Mouse (Mus musculus) erythroblast, adult 5-6 weeks (primary cell): ENCODE data around the gene Asb5. TPM values are rescaled to one million over a fixed set of nuclear protein-coding genes. Genes with fewer than 3 reads are reported as not detected.
"Not testable (repeated sequence)": the region's sequence is repeated elsewhere in the genome, so short reads cannot be mapped to it uniquely, and the experiment has no call there.

Experiments
- ATAC-seq: replicated peaks from 2 replicates; pipeline ENCODE4 v1.8.0; 2016; ENCODE audit warnings: moderate number of reproducible peaks, mild to moderate bottlenecking, moderate TSS enrichment, inconsistent platforms; ENCODE audit not compliant: poor library complexity, low FRiP score, severe bottlenecking
- total RNA-seq, 2 experiments: library from RNA; stranded (forward) in 1 of 2; stranded (reverse) in 1 of 2; fragments of 150-400 nt in 1 of 2; fragments of 200-764, 138-1000 nt in 1 of 2; gene quantifications; 2 replicates each; pipeline versions ENCODE4 v1.2.3 to v1.2.4; 2015 to 2017; ENCODE audit warnings: low replicate concordance in 2 of 2

Asb5 gene
- not detected in 2 replicates for total RNA-seq (2015; ENCODE audit: low replicate concordance)
- total RNA-seq (2017; ENCODE audit: low replicate concordance), result not detected in 2 replicates

DNA sequence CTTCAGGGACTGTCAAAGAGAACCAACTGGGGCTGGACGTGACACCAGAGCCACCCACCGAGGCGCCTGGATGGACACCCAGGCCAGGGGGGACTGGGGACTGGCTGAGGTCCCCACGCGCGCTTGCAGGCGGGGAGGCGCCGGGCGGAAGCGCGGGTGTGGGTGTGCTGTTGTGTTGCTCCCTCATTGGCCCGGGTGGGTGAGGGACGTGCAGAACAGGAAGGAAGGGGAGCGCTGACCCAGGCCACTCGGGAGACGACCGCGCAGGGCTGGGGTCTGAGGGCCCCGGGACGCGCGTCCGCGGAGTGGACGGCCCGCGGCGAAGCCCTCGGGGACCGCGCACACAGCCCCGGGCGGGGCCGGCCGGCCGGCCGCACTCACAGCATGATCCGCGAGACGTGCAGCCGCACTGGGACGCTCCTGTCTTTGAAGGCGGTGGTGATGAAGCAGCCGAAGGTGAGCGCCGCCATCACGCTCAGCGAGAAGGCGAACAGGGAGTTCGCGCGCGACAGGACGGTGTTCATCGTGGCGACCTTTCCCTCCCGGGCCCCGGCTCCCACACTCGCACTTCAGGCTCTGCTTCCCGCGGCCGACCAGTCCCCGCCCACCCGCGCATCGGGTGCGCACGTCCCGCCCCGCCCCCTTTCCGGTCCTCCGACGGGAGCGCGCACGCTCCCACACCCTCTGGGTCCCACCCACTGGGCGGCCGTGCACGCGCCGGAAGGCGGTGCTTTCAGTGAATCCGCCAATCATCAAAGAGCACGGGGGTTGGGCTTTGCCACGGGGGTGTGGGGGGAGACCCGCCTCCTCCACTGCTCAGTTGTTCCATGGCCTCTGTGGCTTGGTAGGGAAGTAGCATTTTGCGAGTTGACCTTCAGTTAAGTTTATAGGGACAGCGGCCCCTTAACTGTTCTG lies at the start of gene Asb5, which contains the start of gene Spcs3:
TSS of gene Asb5 (plus strand) at position 199 of the 915 bp plus-strand sequence.
TSS of gene Spcs3 (minus strand) at position 617 of the 915 bp plus-strand sequence.
- peak; percentile 96 for ATAC-seq

DNA sequence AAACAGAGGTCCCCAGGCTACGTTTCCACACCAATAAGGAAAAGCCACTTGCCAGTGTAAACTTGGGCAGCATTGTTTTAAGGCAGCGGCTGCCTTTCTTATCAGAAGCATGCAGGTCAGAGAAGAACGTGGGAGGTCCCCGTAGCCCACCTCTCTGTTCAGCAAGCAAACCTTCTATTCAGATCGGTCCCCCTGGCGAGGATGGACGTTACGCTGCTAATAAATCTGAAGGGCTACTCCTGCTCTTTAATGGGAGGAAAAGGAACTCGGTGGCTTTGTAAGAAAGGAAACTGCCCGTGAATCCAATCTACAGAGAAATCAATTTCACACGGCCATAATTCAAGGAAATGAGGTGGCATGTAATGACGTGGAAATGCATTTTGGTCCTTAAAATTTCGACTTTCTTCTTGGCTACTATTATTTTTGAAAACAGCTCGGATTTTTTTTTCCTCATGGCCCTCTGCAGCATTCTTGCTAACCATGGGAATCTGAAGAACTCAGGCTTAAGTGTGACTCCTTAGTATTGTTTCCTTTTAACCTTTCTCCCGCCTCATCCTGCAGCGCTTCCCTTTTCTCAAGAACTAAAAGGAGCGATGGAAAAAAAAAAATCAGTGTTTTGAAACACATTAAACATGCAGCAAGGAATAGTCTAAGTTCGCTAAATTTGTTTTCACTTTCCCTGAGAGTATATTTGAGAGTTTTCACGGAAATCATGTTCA lies 42.7 kb upstream of the Asb5 start:
- ATAC-seq, result no peak

DNA sequence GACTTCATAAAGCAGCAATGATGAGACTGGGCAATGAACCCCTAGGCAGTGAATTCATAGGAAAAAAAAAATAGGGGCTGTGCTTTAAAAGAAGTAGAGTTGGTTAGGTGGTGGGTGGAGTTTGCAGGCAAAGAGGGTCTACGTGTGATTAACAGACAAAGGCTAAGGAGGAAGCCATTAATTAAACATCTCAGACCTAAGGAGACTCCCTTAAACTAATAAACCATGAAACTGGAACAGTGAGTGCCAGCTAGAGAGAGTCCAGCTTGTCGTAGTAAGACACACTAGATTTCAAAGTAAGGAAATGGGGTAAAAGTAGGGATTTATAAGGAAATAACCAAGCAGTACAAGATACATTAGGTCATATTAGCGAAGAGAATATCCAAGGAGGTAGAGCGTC lies 40.9 kb upstream of the Asb5 start:
- ATAC-seq, result no peak

DNA sequence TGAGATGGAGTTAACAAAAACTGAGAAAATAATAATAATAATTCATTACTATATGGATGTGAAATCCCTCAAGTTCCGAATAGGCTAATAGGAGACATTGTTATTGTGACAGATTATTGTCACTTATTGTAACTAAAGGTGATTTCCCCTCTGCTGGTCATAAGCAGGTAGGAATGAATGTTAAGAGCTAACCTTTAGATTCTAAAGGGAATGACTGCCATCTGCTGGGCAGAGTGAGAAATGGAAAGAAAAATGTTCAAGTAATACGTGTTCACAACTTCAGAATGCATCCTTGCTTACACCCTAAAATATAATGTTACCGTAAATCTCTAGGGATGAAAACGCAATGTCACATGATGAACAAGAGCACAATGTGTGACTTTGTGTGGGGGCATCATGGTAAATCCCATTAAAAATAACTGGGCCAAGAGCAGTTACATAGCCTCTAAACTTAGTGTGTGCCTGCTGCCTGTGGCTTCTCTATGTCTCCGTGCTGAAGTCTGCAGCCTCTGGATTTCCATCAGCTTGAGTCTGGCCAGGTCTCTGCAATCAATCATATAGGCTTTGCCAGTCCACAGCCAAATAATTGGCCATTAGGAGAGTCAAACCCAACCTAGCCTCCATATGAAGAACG lies 38.2 kb upstream of the Asb5 start:
- ATAC-seq, result no peak

DNA sequence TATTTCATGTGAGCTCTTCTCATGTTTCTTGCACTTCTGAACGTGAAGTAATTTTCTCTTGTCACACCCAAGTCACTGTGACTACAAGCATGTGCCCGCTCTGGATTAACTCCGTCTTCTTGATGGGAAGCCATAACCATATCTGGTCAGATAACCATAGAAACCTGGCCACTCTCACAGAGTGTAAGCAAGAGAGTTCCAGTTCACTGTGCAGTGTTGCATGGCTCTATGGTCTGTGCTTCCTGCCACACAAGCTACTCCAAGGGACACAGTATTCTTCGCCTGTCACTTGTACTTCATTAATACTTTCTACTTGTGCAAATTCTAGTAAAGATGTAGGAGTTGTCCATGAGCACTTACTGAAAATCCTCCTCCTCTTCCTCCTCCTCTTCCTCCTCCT lies 37.4 kb upstream of the Asb5 start:
- no peak for ATAC-seq

DNA sequence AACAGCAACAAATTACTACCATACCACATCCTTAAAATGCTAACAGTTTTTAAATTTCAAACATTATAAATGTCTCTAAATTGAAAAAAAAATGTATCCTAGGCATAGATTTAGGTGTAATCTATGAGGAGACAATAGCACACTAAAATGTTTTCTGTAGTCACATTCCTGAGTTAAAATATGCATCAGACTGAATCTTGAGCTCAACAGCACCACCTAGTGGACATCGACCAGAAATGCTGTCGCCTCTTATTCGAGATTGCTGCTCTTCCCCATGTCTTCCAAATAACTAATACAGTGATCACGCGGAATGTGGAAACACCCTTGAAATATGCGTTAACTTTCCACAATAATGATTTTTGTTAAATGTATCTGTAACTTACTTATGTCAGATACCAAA lies 36.3 kb upstream of the Asb5 start:
- ATAC-seq, result peak; percentile 75

DNA sequence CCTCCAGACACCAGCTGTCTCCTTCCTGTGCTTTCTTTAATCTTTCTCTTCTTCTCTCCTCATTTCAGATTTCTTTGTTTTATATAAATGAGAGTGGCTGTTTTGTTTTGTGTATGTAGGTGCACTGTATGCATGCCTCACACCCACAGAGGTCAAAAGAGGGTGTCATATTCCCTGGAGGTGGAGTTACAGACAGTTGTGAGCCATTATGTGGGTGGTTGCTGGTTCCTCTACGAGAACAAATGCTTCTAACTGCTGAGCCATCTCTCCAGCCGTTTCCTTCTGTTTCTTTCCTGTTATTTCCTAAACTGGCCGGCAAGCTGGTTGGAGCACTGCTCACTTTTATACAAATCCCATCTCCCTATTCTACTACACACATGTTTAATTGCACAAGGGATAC lies 35.5 kb upstream of the Asb5 start:
- no peak for ATAC-seq

DNA sequence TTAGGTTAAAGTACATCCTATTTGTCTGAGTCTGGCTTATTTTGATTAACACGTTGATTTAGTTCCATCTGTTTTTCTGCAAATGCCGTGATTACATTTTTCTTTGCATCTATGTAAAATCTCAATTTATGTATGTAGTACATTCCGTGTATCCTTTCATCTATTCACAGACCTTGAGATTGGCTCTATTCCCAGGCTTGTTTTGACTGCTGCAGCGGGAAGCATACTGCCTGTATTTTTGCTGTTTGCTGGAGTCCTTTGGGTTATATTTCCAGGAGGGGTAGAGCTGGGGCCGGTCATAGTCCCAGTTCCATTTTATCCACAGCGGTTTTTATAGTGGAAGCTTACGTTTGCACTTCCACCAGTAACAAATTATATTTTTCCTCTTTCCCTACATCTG lies 26.3 kb upstream of the Asb5 start:
- ATAC-seq, result no peak

DNA sequence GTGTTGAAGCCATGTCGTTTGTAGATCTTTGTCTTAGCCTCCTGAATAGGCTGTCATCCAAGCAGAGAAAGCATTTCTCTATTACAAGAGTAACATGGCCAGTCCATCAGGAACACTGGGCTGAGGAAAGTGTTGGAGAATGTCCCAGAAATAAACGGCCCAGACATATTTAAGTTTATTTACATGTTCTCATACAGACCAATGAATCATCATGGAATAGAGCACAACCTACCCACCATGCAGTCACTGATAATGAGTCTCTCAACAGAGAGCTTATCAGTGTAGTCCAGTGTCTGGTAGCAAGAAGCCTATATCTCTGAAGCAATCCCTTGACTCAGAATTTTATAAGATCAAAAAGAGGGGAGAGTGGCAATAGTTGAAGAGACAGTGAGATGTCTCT lies 24.3 kb upstream of the Asb5 start:
- no peak for ATAC-seq

DNA sequence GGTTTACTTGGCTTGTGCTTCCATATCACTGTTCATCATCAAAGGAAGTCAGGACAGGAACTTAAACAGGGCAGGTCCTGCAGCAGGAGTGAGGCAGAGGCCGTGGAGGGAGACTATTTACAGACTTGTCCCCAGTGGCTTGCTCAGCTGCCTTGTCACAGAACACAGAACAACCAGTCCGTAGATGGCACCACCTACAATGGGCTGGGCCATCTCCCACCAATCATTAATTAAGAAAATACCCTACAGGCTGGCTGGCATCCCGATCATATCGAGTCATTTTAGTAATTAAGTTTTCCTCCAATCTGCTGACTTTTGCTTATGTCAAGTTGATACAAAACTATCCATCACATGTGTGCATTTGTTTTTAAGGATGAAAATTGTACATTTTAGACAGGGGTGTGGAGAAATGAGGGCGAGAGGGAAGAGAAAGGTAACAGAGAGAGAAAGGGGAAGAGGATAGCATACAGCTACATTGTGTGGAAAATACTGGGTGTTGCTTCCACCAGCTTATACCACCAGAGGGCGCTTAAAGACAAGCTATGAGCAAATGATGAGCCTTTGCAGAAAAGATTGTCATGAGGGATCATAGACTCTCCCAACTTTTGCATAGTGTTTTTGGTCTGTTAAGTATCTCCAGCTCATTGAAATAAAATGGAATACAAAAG lies 21.8 kb upstream of the Asb5 start:
- ATAC-seq, result peak; percentile 83

DNA sequence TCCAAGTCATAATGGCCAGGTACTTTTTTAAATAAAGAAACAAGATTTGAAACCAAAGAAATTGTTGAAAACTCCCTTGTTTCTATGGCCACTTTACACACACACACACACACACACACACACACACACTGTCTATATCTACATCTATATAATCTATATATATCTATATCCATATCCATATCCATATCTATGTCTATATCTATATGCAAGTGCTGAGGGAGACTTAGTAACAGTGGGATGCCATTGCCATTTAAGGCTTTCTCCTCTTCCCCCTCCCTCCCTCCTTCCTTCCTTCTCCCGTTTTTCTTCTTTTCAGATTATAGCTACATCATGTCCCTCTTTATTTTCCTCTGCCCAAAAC lies 21.3 kb upstream of the Asb5 start:
- ATAC-seq, result no peak

DNA sequence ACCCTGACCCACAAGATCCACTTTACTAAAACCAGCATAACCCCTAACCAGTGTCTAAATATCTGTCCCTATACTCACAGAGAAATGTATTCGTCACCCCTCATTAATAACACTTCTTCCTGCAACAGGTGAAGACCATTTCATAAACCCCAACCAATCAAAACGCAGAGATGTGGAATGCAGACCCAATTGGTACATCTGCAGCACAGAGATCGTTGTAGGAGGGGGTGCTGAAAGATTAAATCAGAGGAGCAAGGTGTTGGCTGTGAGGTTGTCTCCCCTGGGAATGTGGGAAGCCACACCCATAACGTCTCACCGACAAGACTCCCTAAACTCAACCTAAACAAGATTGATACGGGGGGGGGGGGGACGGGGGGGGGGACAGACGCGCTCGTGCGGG lies 20.6 kb upstream of the Asb5 start:
- ATAC-seq, result no peak

DNA sequence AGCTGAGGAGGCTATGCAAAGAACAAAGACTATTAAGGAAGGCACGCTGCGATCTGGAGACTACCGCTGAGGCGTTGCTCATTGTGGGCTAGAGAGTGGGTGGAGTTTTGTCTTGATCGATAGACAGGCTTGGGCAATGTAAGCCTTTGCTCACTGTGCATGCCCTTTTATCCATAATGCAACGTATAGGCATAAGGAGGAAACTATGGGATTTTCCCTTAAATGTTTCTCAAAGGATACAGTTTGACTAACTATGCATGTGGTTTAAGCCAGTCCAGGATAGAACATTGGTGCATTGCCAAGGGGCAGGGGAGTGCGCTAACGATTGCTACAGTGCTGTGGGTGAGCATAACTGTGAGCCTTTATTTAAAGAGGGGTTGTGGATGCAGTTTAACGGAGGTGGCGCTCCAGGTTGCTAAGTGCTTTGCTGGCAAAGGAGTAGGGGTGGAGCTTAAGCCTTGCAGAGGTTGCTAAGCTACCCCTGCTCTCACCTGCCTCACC lies 20.1 kb upstream of the Asb5 start:
- peak; percentile 63 for ATAC-seq

DNA sequence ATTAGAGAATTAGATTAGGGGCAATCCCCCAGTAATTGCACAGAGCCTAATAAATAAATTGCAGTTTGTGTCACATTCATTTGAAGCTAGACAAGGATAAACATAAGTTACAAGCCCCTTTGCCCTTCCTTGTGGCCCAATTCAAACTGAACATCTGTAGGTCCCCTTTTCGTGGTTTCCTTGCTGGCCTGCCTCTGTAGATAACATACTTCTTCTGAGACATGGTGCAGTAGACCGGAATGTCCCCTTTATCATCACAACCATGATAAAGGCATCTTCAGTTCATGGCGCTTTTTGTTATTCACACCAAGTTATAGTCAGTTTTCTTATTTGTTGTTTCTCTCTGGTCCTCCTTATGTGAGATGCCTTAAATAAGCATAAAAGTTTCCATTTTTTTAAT lies 17.6 kb upstream of the Asb5 start:
- ATAC-seq, result no peak

DNA sequence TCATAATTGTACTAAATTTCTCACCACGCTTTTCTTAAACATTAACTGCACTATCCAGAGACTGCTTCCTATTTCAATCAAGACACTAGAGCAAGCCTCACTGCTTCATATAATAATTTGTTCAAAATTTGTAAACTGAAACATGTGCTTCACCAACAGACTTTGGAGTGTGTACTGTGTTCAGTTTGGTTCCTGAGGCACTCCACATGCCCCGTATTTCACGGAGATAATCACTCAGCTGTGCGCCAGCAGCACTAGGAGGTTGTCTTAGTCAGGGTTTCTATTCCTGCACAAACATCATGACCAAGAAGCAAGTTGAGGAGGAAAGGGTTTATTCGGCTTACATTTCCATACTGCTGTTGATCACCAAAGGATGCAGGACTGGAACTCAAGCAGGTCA lies 17.2 kb upstream of the Asb5 start:
- not testable (repeated sequence) for ATAC-seq

DNA sequence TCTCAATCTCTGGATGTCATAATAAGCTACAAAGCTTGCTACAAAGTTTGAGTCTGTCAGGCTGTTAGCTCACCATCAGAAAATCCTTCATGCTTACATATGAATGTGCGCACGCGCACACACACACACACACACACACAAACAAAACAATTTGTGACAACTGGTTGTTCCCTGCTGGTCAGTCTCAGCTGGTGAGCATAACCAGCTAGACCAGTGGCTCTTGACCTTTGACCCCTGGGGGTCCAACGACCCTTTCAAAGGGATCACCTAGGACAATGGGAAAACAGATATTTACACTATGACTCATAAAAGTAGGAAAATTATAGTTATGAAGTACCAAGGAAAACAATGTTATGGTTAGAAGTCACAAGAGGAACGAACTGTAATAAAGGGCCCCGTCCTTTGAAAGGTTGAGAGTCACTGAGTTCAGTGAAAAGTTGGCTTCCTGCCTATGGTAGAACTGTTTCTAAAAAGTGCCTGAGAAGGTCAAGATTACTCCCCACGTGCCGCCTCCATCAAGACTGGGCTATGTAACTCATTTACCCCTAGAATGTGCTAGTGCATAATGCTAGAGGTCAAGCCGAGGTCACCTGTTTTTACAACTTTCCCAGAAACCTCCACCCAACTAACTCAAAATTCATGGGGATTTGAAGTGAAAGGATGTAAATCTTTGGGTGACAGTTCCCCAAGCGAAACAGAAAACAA lies 10.5 kb upstream of the Asb5 start:
- ATAC-seq, result no peak

DNA sequence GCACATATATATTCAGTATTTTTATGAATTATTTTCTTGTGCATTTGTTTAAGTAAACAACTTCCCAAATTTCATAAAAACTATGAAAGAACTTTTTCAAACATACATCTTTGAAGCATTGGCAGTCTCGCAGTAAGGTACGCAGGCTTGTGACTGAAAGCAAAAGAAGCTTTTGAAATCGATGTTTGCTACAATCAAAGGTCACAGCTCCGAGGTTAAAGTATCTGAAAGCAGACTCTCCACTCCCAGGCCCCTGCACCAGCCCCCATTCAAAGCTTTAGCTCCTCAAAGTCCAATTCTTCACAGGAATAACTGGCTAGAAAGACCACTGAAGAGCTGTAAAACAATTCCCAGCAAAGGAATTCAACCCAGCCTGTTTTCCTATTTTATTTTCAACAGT lies 8.9 kb upstream of the Asb5 start:
- no peak for ATAC-seq

DNA sequence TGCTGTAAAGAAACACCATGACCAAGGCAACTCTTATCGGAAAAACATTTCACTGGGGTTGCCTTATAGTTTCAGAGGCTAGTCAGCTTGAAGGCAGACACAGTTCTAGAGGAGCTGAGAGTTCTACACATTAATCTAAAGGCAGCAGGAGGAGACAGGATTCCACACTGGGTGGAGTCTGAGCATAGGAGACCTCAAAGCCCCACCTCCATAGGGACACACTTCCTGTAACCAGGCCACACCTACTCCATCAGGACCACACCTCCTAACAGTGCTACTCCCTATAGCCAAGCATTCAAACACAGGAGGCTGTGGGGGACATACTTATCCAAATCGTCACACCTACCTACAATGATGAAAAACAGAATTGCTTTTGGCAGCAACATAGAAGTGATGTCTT lies 3.8 kb upstream of the Asb5 start:
- ATAC-seq, result peak; percentile 55; the same call in 1 of the 2 replicates

DNA sequence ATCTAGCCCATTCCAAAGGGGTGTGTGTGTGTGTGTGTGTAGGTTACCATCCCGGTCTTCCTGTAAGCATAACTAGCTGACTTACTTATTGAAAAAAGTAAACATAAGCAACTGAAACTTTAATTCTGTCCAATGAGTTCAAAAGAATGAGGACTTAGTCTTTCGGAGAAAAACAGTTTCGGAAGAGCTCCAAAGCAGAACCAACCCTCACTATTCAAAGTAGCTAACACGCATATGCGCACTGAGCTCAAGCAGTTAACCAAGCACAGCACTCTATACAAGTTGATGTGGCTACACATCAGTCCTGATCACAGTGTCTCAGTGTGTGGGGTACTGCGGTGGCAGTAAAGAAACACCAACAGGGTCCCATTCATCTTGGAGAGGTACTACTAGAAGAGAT lies 2.7 kb upstream of the Asb5 start:
- ATAC-seq, result no peak
